Mouse (Mus musculus) kidney, postnatal 14 days (tissue): ENCODE measurements at regions not wholly inside any gene's neighbourhood (a gene's known extent, or its start where the extent isn't known, plus 50 kb on each side); places are given as distances from the start of the nearest gene placed in this dataset.

Source experiments
- DNase-seq: peaks from one replicate; pipeline ENCODE4 v3.0.0; 2022; ENCODE audit warnings: mixed read lengths

GRCm38 (mm10) chr19:22066302-22066701, 72.5 kb upstream of the Trpm3 start:
- no peak for DNase-seq

- DNase-seq = no peak
Observed at GRCm38 (mm10) chr19:22070246-22071030, 68.4 kb upstream of the Trpm3 start.

- DNase-seq = no peak
Observed at GRCm38 (mm10) chr19:22071701-22072100, 67.1 kb upstream of the Trpm3 start.

GRCm38 (mm10) chr19:22074042-22074441, 64.8 kb upstream of the Trpm3 start:
- no peak for DNase-seq

DNA sequence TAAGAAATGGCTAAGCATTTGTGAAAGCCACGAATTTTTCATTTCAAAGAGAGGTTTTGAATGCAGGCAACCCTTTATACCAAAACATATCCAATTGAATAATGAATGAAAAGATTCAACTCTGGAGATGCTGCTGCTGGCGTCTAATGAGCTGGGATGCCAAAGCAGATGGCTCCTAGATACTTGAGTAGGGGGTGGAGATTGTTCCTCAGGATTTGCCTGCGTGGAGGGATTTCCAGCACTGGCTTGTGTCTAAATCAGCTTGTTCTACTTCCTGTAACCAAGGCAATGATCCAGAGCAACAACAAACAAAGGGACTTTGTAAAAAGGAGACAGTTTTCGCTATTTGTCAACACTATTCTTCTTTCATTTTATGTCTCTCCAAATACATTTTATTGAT, 57.4 kb upstream of the Trpm3 start:
- DNase-seq = no peak
